Mouse (Mus musculus): ENCODE data around the gene Hspa1a. TPM values are rescaled to one million over a fixed set of nuclear protein-coding genes. Genes with fewer than 3 reads are reported as not detected.
"Not testable (repeated sequence)": the region's sequence is repeated elsewhere in the genome, so short reads cannot be mapped to it uniquely, and the experiment has no call there.

Hspa1a gene
- total RNA-seq, 2 experiments from 2014 or later = 5.5 to 49.0 TPM

- no peak for ATAC-seq (replicated peaks; ENCODE audit: poor library complexity, severe bottlenecking)
These were observed 3.9 kb upstream of the Hspa1a start for GRCm38 (mm10) chr17:34975581-34976492.

- peak; percentile 45 for ATAC-seq (replicated peaks; ENCODE audit: poor library complexity, severe bottlenecking)
These were observed 275 bp downstream of the Hspa1a start for GRCm38 (mm10) chr17:34971694-34972068.

- not testable (repeated sequence) for ATAC-seq (replicated peaks; ENCODE audit: poor library complexity, severe bottlenecking)
These were observed 1.1 kb downstream of the Hspa1a start for GRCm38 (mm10) chr17:34970850-34971249.

- ATAC-seq (replicated peaks; ENCODE audit: poor library complexity, severe bottlenecking) = not testable (repeated sequence)
These were observed 2.1 kb downstream of the Hspa1a start, which contains the start of gene Gm20481 for GRCm38 (mm10) chr17:34969822-34970221. TSS of gene Gm20481 (plus strand) at chr17:34969912.

- no peak for ATAC-seq (replicated peaks; ENCODE audit: poor library complexity, severe bottlenecking)
These were observed 6.3 kb downstream of the Hspa1a start for GRCm38 (mm10) chr17:34965627-34966026.

- ATAC-seq (replicated peaks; ENCODE audit: poor library complexity, severe bottlenecking) = no peak
These were observed 7.3 kb downstream of the Hspa1a start for GRCm38 (mm10) chr17:34964640-34965049.

- ATAC-seq (replicated peaks; ENCODE audit: poor library complexity, severe bottlenecking) = no peak
These were observed 9.1 kb downstream of the Hspa1a start for GRCm38 (mm10) chr17:34962841-34963240.

GRCm38 (mm10) chr17:34962125-34962524 lies 9.8 kb downstream of the Hspa1a start:
- ATAC-seq (replicated peaks; ENCODE audit: poor library complexity, severe bottlenecking) = no peak

GRCm38 (mm10) chr17:34960702-34961493 lies 11.1 kb downstream of the Hspa1a start:
- no peak for ATAC-seq (replicated peaks; ENCODE audit: poor library complexity, severe bottlenecking)

GRCm38 (mm10) chr17:34959881-34960515 lies 12.0 kb downstream of the Hspa1a start:
- ATAC-seq (replicated peaks; ENCODE audit: poor library complexity, severe bottlenecking) = no peak

- ATAC-seq (replicated peaks; ENCODE audit: poor library complexity, severe bottlenecking) = peak; percentile 83
These were observed 12.7 kb downstream of the Hspa1a start, which contains the start of gene Hspa1b for GRCm38 (mm10) chr17:34959130-34959778. TSS of gene Hspa1b (minus strand) at chr17:34959238.

- ATAC-seq (replicated peaks; ENCODE audit: poor library complexity, severe bottlenecking) = not testable (repeated sequence)
These were observed 13.2 kb downstream of the Hspa1a start for GRCm38 (mm10) chr17:34958734-34959129.

- not testable (repeated sequence) for ATAC-seq (replicated peaks; ENCODE audit: poor library complexity, severe bottlenecking)
These were observed 14.0 kb downstream of the Hspa1a start for GRCm38 (mm10) chr17:34957966-34958365.

- ATAC-seq (replicated peaks; ENCODE audit: poor library complexity, severe bottlenecking) = not testable (repeated sequence)
These were observed 14.7 kb downstream of the Hspa1a start for GRCm38 (mm10) chr17:34957291-34957690.

GRCm38 (mm10) chr17:34956340-34956739 lies 15.6 kb downstream of the Hspa1a start:
- ATAC-seq (replicated peaks; ENCODE audit: poor library complexity, severe bottlenecking) = no peak

- no peak for ATAC-seq (replicated peaks; ENCODE audit: poor library complexity, severe bottlenecking)
These were observed 16.1 kb downstream of the Hspa1a start for GRCm38 (mm10) chr17:34955884-34956283.

GRCm38 (mm10) chr17:34954831-34955230 lies 17.1 kb downstream of the Hspa1a start:
- ATAC-seq (replicated peaks; ENCODE audit: poor library complexity, severe bottlenecking) = no peak

GRCm38 (mm10) chr17:34953904-34954303 lies 18.1 kb downstream of the Hspa1a start:
- ATAC-seq (replicated peaks; ENCODE audit: poor library complexity, severe bottlenecking) = no peak

- no peak for ATAC-seq (replicated peaks; ENCODE audit: poor library complexity, severe bottlenecking)
These were observed 18.7 kb downstream of the Hspa1a start for GRCm38 (mm10) chr17:34953258-34953657.

Data from granulocyte monocyte progenitor cell, adult 5-6 weeks (primary cell).